Mouse (Mus musculus): ENCODE measurements at regions not wholly inside any gene's neighbourhood (a gene's known extent, or its start where the extent isn't known, plus 50 kb on each side); places are given as distances from the start of the nearest gene placed in this dataset.

GRCm38 (mm10) chr13:19902786-19903185 is 78.7 kb upstream of the Gpr141 start:
- TF ChIP-seq CTCF (IDR thresholded peaks at IDR 0.05; ENCODE audit: low read depth, low read length) (no peak), POLR2A (IDR thresholded peaks at IDR 0.05; ENCODE audit: extremely low read depth, insufficient read depth, low read length) (no peak)
